Mouse (Mus musculus) ES-E14 (cell line): ENCODE measurements at regions not wholly inside any gene's neighbourhood (a gene's known extent, or its start where the extent isn't known, plus 50 kb on each side); places are given as distances from the start of the nearest gene placed in this dataset.
"Not testable (repeated sequence)": the region's sequence is repeated elsewhere in the genome, so short reads cannot be mapped to it uniquely, and the experiment has no call there.

Source experiments
- DNase-seq: peaks from one replicate; pipeline ENCODE4 v3.0.0-alpha.2; 2013; ENCODE audit warnings: low read depth, low spot score
- H3K27ac ChIP-seq: 2 replicates; pipeline ENCODE4 v1.5.1; 2012; ENCODE audit warnings: low read depth, mild to moderate bottlenecking, low read length, moderate library complexity, mixed read lengths; ENCODE audit not compliant: poor library complexity, insufficient read depth, severe bottlenecking
- H3K36me3 ChIP-seq: 2 replicates; pipeline ENCODE4 v1.6.1; 2012; ENCODE audit warnings: mild to moderate bottlenecking, low read length, moderate library complexity, mixed read lengths; ENCODE audit not compliant: control insufficient read depth, poor library complexity, insufficient read depth, severe bottlenecking
- H3K4me1 ChIP-seq, 2 experiments: fragments of 150-350 bp in 1 of 2; sonication (generic) in 1 of 2; 2 replicates each; pipeline ENCODE4 v1.6.1; 2012; ENCODE audit warnings: low read length in 2 of 2, mild to moderate bottlenecking in 1 of 2, mixed read lengths in 1 of 2; ENCODE audit not compliant: control insufficient read depth in 2 of 2, insufficient read depth in 2 of 2, poor library complexity in 1 of 2
- H3K4me3 ChIP-seq, 2 experiments: fragments of 150-350 bp in 1 of 2; sonication (generic) in 1 of 2; 2 replicates each; pipeline ENCODE4 v1.5.1; 2012; ENCODE audit warnings: low read length in 2 of 2, low read depth in 1 of 2, mild to moderate bottlenecking in 1 of 2, mixed read lengths in 1 of 2; ENCODE audit not compliant: insufficient read depth in 1 of 2, poor library complexity in 1 of 2, severe bottlenecking in 1 of 2
- H3K9ac ChIP-seq: 2 replicates; pipeline ENCODE4 v1.6.1; 2012; ENCODE audit warnings: low read depth, mild to moderate bottlenecking, low read length, mixed read lengths; ENCODE audit not compliant: poor library complexity, insufficient read depth, severe bottlenecking
- H3K9me3 ChIP-seq: fragments of 150-350 bp; sonication (generic); 2 replicates; pipeline ENCODE4 v1.6.1; 2012; ENCODE audit warnings: low read depth, mild to moderate bottlenecking, low read length; ENCODE audit not compliant: control insufficient read depth, insufficient read depth
- CHD2 ChIP-seq: IDR thresholded peaks from 2 replicates; pipeline ENCODE4 v1.6.1; 2014; ENCODE audit warnings: mild to moderate bottlenecking, low read depth, low read length, inconsistent platforms
- HCFC1 ChIP-seq: IDR thresholded peaks from 2 replicates; pipeline ENCODE4 v1.6.1; 2012; ENCODE audit warnings: low read length, inconsistent platforms, borderline replicate concordance; ENCODE audit not compliant: insufficient read depth
- MAFK ChIP-seq: IDR thresholded peaks from 2 replicates; pipeline ENCODE4 v1.6.1; 2014; ENCODE audit warnings: mild to moderate bottlenecking, low read depth, low read length, inconsistent platforms; ENCODE audit not compliant: insufficient read depth
- ZC3H11A ChIP-seq: IDR thresholded peaks from 2 replicates; pipeline ENCODE4 v1.6.1; 2012; ENCODE audit warnings: low read depth, mild to moderate bottlenecking, inconsistent platforms, low read length, borderline replicate concordance
- ZNF384 ChIP-seq: IDR thresholded peaks from 2 replicates; pipeline ENCODE4 v1.6.1; 2012; ENCODE audit warnings: low read depth, low read length, inconsistent platforms
- in situ Hi-C, 2 experiments: fragments of 600-800 bp; cut with MboI; formaldehyde crosslinking; loops; one replicate each; pipeline ENCODE4 v1.15.1; 2025; ENCODE audit warnings: low sequenced_read_pairs in 2 of 2, inconsistent platforms in 1 of 2; ENCODE audit not compliant: unreplicated experiment in 2 of 2

- in situ Hi-C loops, result no loop called here
Measured at GRCm38 (mm10) chr3:6768506-6768905, 148.3 kb upstream of the 1700008P02Rik start.

GRCm38 (mm10) chr3:6768085-6768484 lies 147.8 kb upstream of the 1700008P02Rik start:
- H3K4me1 ChIP-seq, H3K9ac ChIP-seq, H3K4me3 ChIP-seq, H3K27ac ChIP-seq, H3K36me3 ChIP-seq, in situ Hi-C loops, H3K9me3 ChIP-seq: not testable (repeated sequence)
- peak; percentile 37 for DNase-seq

More at GRCm38 (mm10) chr3:6768506-6768905, 148.3 kb upstream of the 1700008P02Rik start:
- Histone ChIP-seq H3K4me3 (no peak overlapping the region), H3K4me1 (peaks cover 2 to 8% of the 10 kb centered on the region in 2 experiments; a peak in 2 of 4 replicates), H3K9me3 (no peaks in the 10 kb centered on the region), H3K27ac (peak overlapping the region; percentile 95), H3K36me3 (no peaks in the 10 kb centered on the region), H3K9ac (no peak overlapping the region)
- no peak for DNase-seq
- TF ChIP-seq ZC3H11A (no peak), CHD2 (no peak), HCFC1 (no peak), ZNF384 (no peak), MAFK (no peak)

GRCm38 (mm10) chr3:6759172-6759571 lies 138.9 kb upstream of the 1700008P02Rik start:
- no peaks in the 10 kb centered on the region for H3K36me3 ChIP-seq
- no peak overlapping the region for H3K9ac ChIP-seq
- TF ChIP-seq ZC3H11A, result no peak
- no peak for TF ChIP-seq MAFK
- no peak for TF ChIP-seq HCFC1
- no peak for TF ChIP-seq ZNF384
- TF ChIP-seq CHD2, result no peak
- H3K27ac ChIP-seq, result no peak overlapping the region
- in situ Hi-C loops, result no loop called here
- no peak for DNase-seq
- H3K4me1 ChIP-seq, result no peaks in the 10 kb centered on the region
- H3K9me3 ChIP-seq, result no peaks in the 10 kb centered on the region
- H3K4me3 ChIP-seq, result no peak overlapping the region

GRCm38 (mm10) chr3:6757562-6757961 lies 137.3 kb upstream of the 1700008P02Rik start:
- no peak overlapping the region for H3K4me3 ChIP-seq
- in situ Hi-C loops, result no loop called here
- H3K36me3 ChIP-seq, result no peaks in the 10 kb centered on the region
- DNase-seq, result no peak
- TF ChIP-seq ZNF384 (no peak), CHD2 (no peak), HCFC1 (no peak), MAFK (no peak), ZC3H11A (no peak)
- H3K27ac ChIP-seq, result no peak overlapping the region
- H3K9ac ChIP-seq, result no peak overlapping the region
- H3K9me3 ChIP-seq, result no peaks in the 10 kb centered on the region
- H3K4me1 ChIP-seq, result no peaks in the 10 kb centered on the region

- H3K4me3 ChIP-seq, H3K4me1 ChIP-seq, H3K36me3 ChIP-seq, in situ Hi-C loops, DNase-seq, H3K27ac ChIP-seq, H3K9ac ChIP-seq, H3K9me3 ChIP-seq: not testable (repeated sequence)
Measured at GRCm38 (mm10) chr3:6750746-6751145, 130.5 kb upstream of the 1700008P02Rik start.
